Mouse (Mus musculus) forebrain, embryonic 10.5 days (tissue): ENCODE results near the gene Olfr1361. TPM values are rescaled to one million over a fixed set of nuclear protein-coding genes. Genes with fewer than 3 reads are reported as not detected.
A peak's percentile ranks its signal among the peaks of the same experiment; 100 is the strongest.

Experiments used
- DNase-seq: peaks from one replicate; pipeline ENCODE4 v3.0.0-alpha.2; 2017; ENCODE audit warnings: low spot score; ENCODE audit errors: extremely low spot score
- H3K27ac ChIP-seq: fragments of 300-500 bp; sonication (generic); 2 replicates; pipeline ENCODE4 v1.5.1; 2016; ENCODE audit warnings: mild to moderate bottlenecking
- H3K27me3 ChIP-seq: fragments of 300-500 bp; sonication (generic); 2 replicates; pipeline ENCODE4 v1.6.1; 2016; ENCODE audit warnings: mild to moderate bottlenecking; ENCODE audit not compliant: poor library complexity, severe bottlenecking
- H3K36me3 ChIP-seq: fragments of 300-500 bp; sonication (generic); replicated peaks from 2 replicates; pipeline ENCODE4 v1.6.1; 2016; ENCODE audit warnings: mild to moderate bottlenecking, moderate library complexity
- H3K4me1 ChIP-seq: fragments of 300-500 bp; sonication (generic); 2 replicates; pipeline ENCODE4 v1.6.1; 2016
- H3K4me3 ChIP-seq: fragments of 300-500 bp; sonication (generic); 2 replicates; pipeline ENCODE4 v1.5.1; 2016; ENCODE audit warnings: mild to moderate bottlenecking, moderate library complexity
- H3K9me3 ChIP-seq: fragments of 300-500 bp; sonication (generic); 2 replicates; pipeline ENCODE4 v1.6.1; 2016; ENCODE audit warnings: mild to moderate bottlenecking, moderate library complexity
- WGBS: fragments of 180-500 bp; shearing (Covaris S2); methylation state at CpG from one replicate; pipeline ENCODE4 v1.1.7; 2016; 5-methylcytosine and 5-hydroxymethylcytosine counted together
- polyA plus RNA-seq: library from polyadenylated mRNA; unstranded; fragments of >200 nt; fragmentation: Nextera tagmentation; extraction: Ambion mirVana; gene quantifications from 2 replicates; pipeline ENCODE4 v1.2.1, GENCODE M21; 2016

Olfr1361 gene
- not detected in 2 replicates for polyA plus RNA-seq

GRCm38 (mm10) chr13:21663286-21663685 lies at the start of gene Olfr1361:
TSS of gene Olfr1361 (minus strand) at chr13:21663386.
- H3K9me3 ChIP-seq = no peaks in the 10 kb centered on the region; the same call in 1 of the 2 replicates
- no peaks in the 10 kb centered on the region for H3K36me3 ChIP-seq
- H3K4me1 ChIP-seq = no peaks in the 10 kb centered on the region
- no peak within 1 kb of the TSS for H3K27ac ChIP-seq
- no peak within 1 kb of the TSS for H3K4me3 ChIP-seq
- WGBS = 78% methylated on average over 2 of the region's 2 CpGs
- no peak for DNase-seq
- H3K27me3 ChIP-seq = no peaks in the 10 kb centered on the region

- Histone ChIP-seq H3K9me3 (no peaks in the 10 kb centered on the region), H3K4me1 (peaks cover 15% of the 10 kb centered on the region), H3K4me3 (peak overlapping the region; percentile 69), H3K27ac (peak overlapping the region; percentile 73), H3K27me3 (no peaks in the 10 kb centered on the region), H3K36me3 (no peaks in the 10 kb centered on the region)
- 40% methylated on average over 4 of the region's 4 CpGs for WGBS
- DNase-seq = no peak
These were observed 48.5 kb upstream of the Olfr1361 start for GRCm38 (mm10) chr13:21711698-21712097.

GRCm38 (mm10) chr13:21710821-21711525 lies 47.8 kb upstream of the Olfr1361 start:
- Histone ChIP-seq H3K27me3 (no peaks in the 10 kb centered on the region), H3K27ac (peak overlapping the region; percentile 73), H3K4me3 (peak overlapping the region; percentile 69), H3K4me1 (peaks cover 14% of the 10 kb centered on the region), H3K36me3 (no peaks in the 10 kb centered on the region), H3K9me3 (no peaks in the 10 kb centered on the region)
- WGBS = 2% methylated on average over 22 of the region's 22 CpGs
- peak; percentile 72 for DNase-seq

GRCm38 (mm10) chr13:21710031-21710711 lies 47.0 kb upstream of the Olfr1361 start:
- Histone ChIP-seq H3K27ac (peak overlapping the region; percentile 88), H3K9me3 (no peaks in the 10 kb centered on the region), H3K4me3 (peak overlapping the region; percentile 69), H3K27me3 (no peaks in the 10 kb centered on the region), H3K36me3 (no peaks in the 10 kb centered on the region), H3K4me1 (peaks cover 10% of the 10 kb centered on the region)
- DNase-seq = peak; percentile 87
- WGBS = under 1% methylated on average over 32 of the region's 32 CpGs

- H3K36me3 ChIP-seq = no peaks in the 10 kb centered on the region
- no peak overlapping the region for H3K4me3 ChIP-seq
- H3K4me1 ChIP-seq = peaks cover 5% of the 10 kb centered on the region
- H3K9me3 ChIP-seq = no peaks in the 10 kb centered on the region
- no peak overlapping the region for H3K27ac ChIP-seq
- DNase-seq = no peak
- WGBS = 74% methylated on average over 4 of the region's 4 CpGs
- no peaks in the 10 kb centered on the region for H3K27me3 ChIP-seq
These were observed 43.5 kb upstream of the Olfr1361 start for GRCm38 (mm10) chr13:21706669-21707068.

GRCm38 (mm10) chr13:21697811-21698210 lies 34.6 kb upstream of the Olfr1361 start, which contains the start of gene Olfr1359:
TSS of gene Olfr1359 (plus strand) at chr13:21698111.
- H3K4me3 ChIP-seq = no peak within 1 kb of the TSS
- no peaks in the 10 kb centered on the region for H3K36me3 ChIP-seq
- H3K27ac ChIP-seq = no peak within 1 kb of the TSS
- no peaks in the 10 kb centered on the region for H3K9me3 ChIP-seq
- no peaks in the 10 kb centered on the region for H3K27me3 ChIP-seq
- H3K4me1 ChIP-seq = no peaks in the 10 kb centered on the region
- no peak for DNase-seq

GRCm38 (mm10) chr13:21677305-21677704 lies 14.1 kb upstream of the Olfr1361 start, which contains the start of gene Olfr1360:
TSS of gene Olfr1360 (minus strand) at chr13:21677405.
- DNase-seq = no peak
- H3K9me3 ChIP-seq = no peaks in the 10 kb centered on the region
- no peak within 1 kb of the TSS for H3K27ac ChIP-seq
- H3K27me3 ChIP-seq = no peaks in the 10 kb centered on the region
- no peak within 1 kb of the TSS for H3K4me3 ChIP-seq
- H3K4me1 ChIP-seq = no peaks in the 10 kb centered on the region
- H3K36me3 ChIP-seq = no peaks in the 10 kb centered on the region
- WGBS = 88% methylated on average over 2 of the region's 2 CpGs

GRCm38 (mm10) chr13:21642418-21642817 lies 20.8 kb downstream of the Olfr1361 start, which contains the start of gene Olfr11:
TSS of gene Olfr11 (minus strand) at chr13:21642518.
- no peaks in the 10 kb centered on the region for H3K9me3 ChIP-seq
- H3K27me3 ChIP-seq = no peaks in the 10 kb centered on the region
- H3K4me1 ChIP-seq = no peaks in the 10 kb centered on the region
- H3K4me3 ChIP-seq = no peak within 1 kb of the TSS
- H3K27ac ChIP-seq = no peak within 1 kb of the TSS
- DNase-seq = no peak
- H3K36me3 ChIP-seq = no peaks in the 10 kb centered on the region
- 88% methylated on average over 2 of the region's 2 CpGs for WGBS

- Histone ChIP-seq H3K36me3 (no peaks in the 10 kb centered on the region), H3K4me1 (no peaks in the 10 kb centered on the region), H3K9me3 (no peaks in the 10 kb centered on the region), H3K27me3 (no peaks in the 10 kb centered on the region), H3K4me3 (no peak within 1 kb of the TSS), H3K27ac (no peak within 1 kb of the TSS)
- DNase-seq = no peak
These were observed 49.3 kb downstream of the Olfr1361 start, which contains the start of gene Olfr1362 for GRCm38 (mm10) chr13:21613922-21614321. TSS of gene Olfr1362 (minus strand) at chr13:21614022.

Other genes with a start within 250 kb of the Olfr1361 start
- gene Pgbd1, start 222.3 kb downstream of the Olfr1361 start, polyA plus RNA-seq = 5.9 and 6.0 TPM in 2 replicates
- 22.8 and 27.7 TPM in 2 replicates for gene Zscan26, start 209.7 kb downstream of the Olfr1361 start, polyA plus RNA-seq
- 2.5 and 3.2 TPM in 2 replicates for gene Nkapl, start 194.9 kb downstream of the Olfr1361 start, polyA plus RNA-seq
- gene Zkscan4, start 184.5 kb downstream of the Olfr1361 start, polyA plus RNA-seq = 3.7 and 4.0 TPM in 2 replicates
- 1.1 TPM in 1 of 2 replicates, not detected in the other for gene Gm10065, start 183.9 kb downstream of the Olfr1361 start, polyA plus RNA-seq
- gene AK157302, start 168.2 kb downstream of the Olfr1361 start, polyA plus RNA-seq = 0.29 and 0.31 TPM in 2 replicates
- gene Gm11273, start 162.0 kb downstream of the Olfr1361 start, polyA plus RNA-seq = 4.7 and 6.9 TPM in 2 replicates
- 7.0 and 9.1 TPM in 2 replicates for gene Zkscan8, start 132.3 kb downstream of the Olfr1361 start, polyA plus RNA-seq
- gene Olfr1366, start 120.6 kb downstream of the Olfr1361 start, polyA plus RNA-seq = 0.15 and 0.20 TPM in 2 replicates
- not detected in 2 replicates for gene Olfr1535, start 103.5 kb downstream of the Olfr1361 start, polyA plus RNA-seq
- not detected in 2 replicates for gene Olfr1364, start 81.6 kb downstream of the Olfr1361 start, polyA plus RNA-seq
- not detected in 2 replicates for gene Olfr1362, start 49.4 kb downstream of the Olfr1361 start, polyA plus RNA-seq
- not detected in 2 replicates for gene Olfr11, start 20.9 kb downstream of the Olfr1361 start, polyA plus RNA-seq
- gene Olfr1360, start 14.0 kb upstream of the Olfr1361 start, polyA plus RNA-seq = not detected in 2 replicates
- not detected in 2 replicates for gene Olfr1359, start 34.7 kb upstream of the Olfr1361 start, polyA plus RNA-seq
- 1.5 and 2.0 TPM in 2 replicates for gene Hist1h2bl, start 52.8 kb upstream of the Olfr1361 start, polyA plus RNA-seq
- 11.9 and 12.0 TPM in 2 replicates for gene Hist1h2ai, start 53.0 kb upstream of the Olfr1361 start, polyA plus RNA-seq
- gene Hist1h3h, start 54.3 kb upstream of the Olfr1361 start, polyA plus RNA-seq = 9.4 and 11.1 TPM in 2 replicates
- gene Hist1h2bm, start 58.7 kb upstream of the Olfr1361 start, polyA plus RNA-seq = 5.3 and 5.6 TPM in 2 replicates
- 0.97 and 1.8 TPM in 2 replicates for gene Hist1h4j, start 71.7 kb upstream of the Olfr1361 start, polyA plus RNA-seq
- 1.8 and 5.8 TPM in 2 replicates for gene Hist1h4k, start 87.1 kb upstream of the Olfr1361 start, polyA plus RNA-seq
- gene Hist1h2ak, start 90.4 kb upstream of the Olfr1361 start, polyA plus RNA-seq = 17.5 and 18.1 TPM in 2 replicates
- 1.6 and 1.8 TPM in 2 replicates for gene Hist1h2bn, start 90.7 kb upstream of the Olfr1361 start, polyA plus RNA-seq
- 37.0 and 43.0 TPM in 2 replicates for gene Hist1h1b, start 117.2 kb upstream of the Olfr1361 start, polyA plus RNA-seq
- 120 and 124 TPM in 2 replicates for gene Hist1h3i, start 120.0 kb upstream of the Olfr1361 start, polyA plus RNA-seq
- gene Hist1h2an, start 123.8 kb upstream of the Olfr1361 start, polyA plus RNA-seq = 11.9 and 17.4 TPM in 2 replicates
- gene Hist1h2bp, start 124.1 kb upstream of the Olfr1361 start, polyA plus RNA-seq = 4.3 and 4.8 TPM in 2 replicates
- gene Hist1h2bq, start 146.8 kb upstream of the Olfr1361 start, polyA plus RNA-seq = 19.8 and 21.9 TPM in 2 replicates
- 4.2 TPM in 1 of 2 replicates, not detected in the other for gene Hist1h2ao, start 147.1 kb upstream of the Olfr1361 start, polyA plus RNA-seq
- gene Hist1h4m, start 148.4 kb upstream of the Olfr1361 start, polyA plus RNA-seq = not detected in 2 replicates
- 9.3 and 9.4 TPM in 2 replicates for gene Hist1h4n, start 168.8 kb upstream of the Olfr1361 start, polyA plus RNA-seq
- gene Hist1h2ap, start 170.1 kb upstream of the Olfr1361 start, polyA plus RNA-seq = 6,723 and 6,843 TPM in 2 replicates
- 20.1 and 23.1 TPM in 2 replicates for gene Hist1h2br, start 170.4 kb upstream of the Olfr1361 start, polyA plus RNA-seq